Mouse (Mus musculus) bone marrow macrophage, adult 2 months (primary cell): ENCODE measurements around the gene Gm20388.

Experiments
- CTCF ChIP-seq: IDR thresholded peaks from 2 replicates; pipeline ENCODE4 v1.5.1; 2012; ENCODE audit warnings: low read depth, mild to moderate bottlenecking, low read length, moderate library complexity
- POLR2A ChIP-seq: IDR thresholded peaks from 2 replicates; pipeline ENCODE4 v1.6.1; 2012; ENCODE audit warnings: mild to moderate bottlenecking, low read depth, low read length, borderline replicate concordance

DNA sequence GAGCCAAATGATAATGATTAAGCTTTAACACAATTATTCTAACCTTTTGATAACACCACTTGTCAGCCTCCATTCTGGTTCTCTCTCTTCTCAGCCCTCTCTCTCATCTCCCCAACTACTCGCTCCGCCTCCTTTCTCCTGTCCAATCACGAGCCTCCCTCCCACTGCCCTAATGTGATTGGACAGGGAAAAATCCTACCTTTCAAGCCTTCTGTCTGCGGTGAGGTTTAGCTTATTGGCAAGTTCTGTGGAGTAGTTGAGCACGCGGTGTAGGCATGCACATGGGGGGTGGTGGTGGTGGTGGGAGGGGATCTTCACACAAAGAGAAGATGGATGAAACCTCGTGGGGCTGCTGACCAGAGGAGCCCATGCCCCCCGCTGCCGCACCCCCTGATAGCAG, 102.3 kb downstream of the Gm20388 start:
- TF ChIP-seq CTCF (no peak), POLR2A (no peak)
